8 mouse cellular contexts compared by ENCODE assay signal in genomic region chr5:67847253-67848165, GRCm38 (mm10). TPM values are rescaled to one million over a fixed set of nuclear protein-coding genes. Genes with fewer than 3 reads are reported as not detected.
DNase-seq lines count a peak whose midpoint lies in the region; ATAC-seq and TF ChIP-seq lines count a peak whose summit lies in the region.

TSS of gene Atp8a1 (minus strand) at chr5:67847434.

- no peaks in the 10 kb centered on the region for H3K9me3 ChIP-seq in hindbrain, postnatal 0 days (ENCODE audit: low read length)

- ATAC-seq in common myeloid progenitor, adult 5-6 weeks (replicated peaks; ENCODE audit: low read depth, poor library complexity, severe bottlenecking), result peak; percentile 69
- ATAC-seq in hindbrain, postnatal 0 days, result peak; percentile 97

- WGBS in hindbrain, postnatal 0 days, result under 1% methylated on average over 57 of the region's 64 CpGs

- H3K9ac ChIP-seq in hindbrain, postnatal 0 days (replicated peaks; ENCODE audit: low read length), result peak within 1 kb of the TSS; percentile 77

- intact Hi-C loops in gastrocnemius, adult 2 months (cut with DNase I), result loop anchor here (5.0 kb wide), 1 partner anchor 70 kb away; no protein-coding TSS in a partner anchor

- TF ChIP-seq CTCF in gastrocnemius, adult 2 months (IDR thresholded peaks at IDR 0.05), result peak; percentile 11; the same call in 1 of the 2 replicates
- TF ChIP-seq CTCF in hindbrain, postnatal 0 days (IDR thresholded peaks at IDR 0.05; ENCODE audit: low read depth), result peak; percentile 56

- H3K4me2 ChIP-seq in hindbrain, postnatal 0 days (ENCODE audit: low read depth, low read length), result peak within 1 kb of the TSS; percentile 84

- H3K27ac ChIP-seq in gastrocnemius, adult 2 months, result peak within 1 kb of the TSS; percentile 94
- H3K27ac ChIP-seq in hindbrain, postnatal 0 days, result peak within 1 kb of the TSS; percentile 93

- H3K27me3 ChIP-seq in hindbrain, postnatal 0 days (ENCODE audit: insufficient read depth, low read length), result no peaks in the 10 kb centered on the region

- peaks cover 13% of the 10 kb centered on the region for H3K4me1 ChIP-seq in hindbrain, postnatal 0 days (ENCODE audit: insufficient read depth, low read length)

- peak within 1 kb of the TSS; percentile 95 for H3K4me3 ChIP-seq in gastrocnemius, adult 2 months
- peak within 1 kb of the TSS; percentile 81 for H3K4me3 ChIP-seq in hindbrain, postnatal 0 days (ENCODE audit: low read length)

- peak; percentile 97 for DNase-seq in ZHBTc4 (ENCODE audit: low read depth, low spot score)
- peak; percentile 100 for DNase-seq in gastrocnemius, adult 2 months
- peak; percentile 99 for DNase-seq in hindbrain, postnatal 0 days (ENCODE audit: low spot score)
- DNase-seq in left cerebral cortex, adult 18-20 months (ENCODE audit: low spot score in 2 of 2), result peak; percentile 99 to 100
- DNase-seq in lung, postnatal 4 days, result peak; percentile 99 to 100
- DNase-seq in retina, postnatal 1 day, result peak; percentile 99
- DNase-seq in thymus, postnatal 4 days, result peak; percentile 100

- H3K36me3 ChIP-seq in hindbrain, postnatal 0 days (ENCODE audit: insufficient read depth, low read length), result no peaks in the 10 kb centered on the region

RNA-seq across cellular contexts. Expression of gene Atp8a1, which starts in this region (rescaled TPM):
- 76.0 and 77.1 TPM in 2 replicates for total RNA-seq in common myeloid progenitor, adult 5-6 weeks (2017)
- total RNA-seq in gastrocnemius, adult 2 months (2021), result 10 to 100 TPM; 47.1 to 62.3 TPM
- total RNA-seq in hindbrain, postnatal 0 days (2014; rRNA removed), result 78.2 and 125 TPM in 2 replicates
- 37.8 and 41.1 TPM in 2 replicates for polyA plus RNA-seq in hindbrain, postnatal 0 days (2015; fragmentation: Nextera tagmentation; extraction: Ambion mirVana)
- 100 to 1,000 TPM; 169 to 192 TPM for total RNA-seq in left cerebral cortex, adult 18-20 months (2021)

Comparison
In these comparisons a context has a peak if more than half of its experiments do, and no peak if none do; other contexts are left out.
1. Peak in every context shown above with its lines: DNase-seq, ATAC-seq, H3K4me3 ChIP-seq and H3K27ac ChIP-seq.